Mouse (Mus musculus) spleen, adult 2 months (tissue): Measurements from ENCODE around the gene Slc15a3.

Experiments
- CTCF ChIP-seq: fragments of 200-500 bp; IDR thresholded peaks from 2 replicates; pipeline ENCODE4 v1.5.1; 2011; ENCODE audit warnings: mild to moderate bottlenecking, inconsistent platforms; ENCODE audit not compliant: insufficient read depth, insufficient read length, insufficient replicate concordance; ENCODE audit errors: extremely low read depth
- POLR2A ChIP-seq: fragments of 200-500 bp; IDR thresholded peaks from 2 replicates; pipeline ENCODE4 v1.6.1; 2011; ENCODE audit warnings: low read depth, low read length, inconsistent platforms

DNA sequence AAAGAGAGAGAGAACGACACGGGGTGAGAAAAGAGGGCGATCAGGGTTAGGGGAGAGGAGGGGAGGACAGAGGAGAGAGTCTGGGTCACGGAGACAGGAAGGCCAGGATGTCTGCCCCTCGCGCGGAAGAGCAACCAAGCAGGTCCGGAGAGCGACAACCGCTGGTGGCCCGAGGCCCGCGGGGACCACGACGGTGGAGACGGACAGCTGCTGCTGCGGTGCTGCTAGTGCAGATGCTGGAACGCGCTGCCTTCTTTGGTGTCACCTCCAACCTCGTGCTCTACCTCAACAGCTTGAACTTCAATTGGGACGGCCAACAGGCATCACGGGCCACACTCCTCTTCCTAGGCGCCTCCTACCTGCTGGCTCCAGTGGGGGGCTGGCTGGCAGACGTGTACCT lies 3.4 kb downstream of the Slc15a3 start:
- TF ChIP-seq POLR2A = no peak
- no peak for TF ChIP-seq CTCF
